Mouse (Mus musculus) spleen, adult 18-20 months (tissue): ENCODE data around the gene Slc36a3.
"Not testable (repeated sequence)": the region's sequence is repeated elsewhere in the genome, so short reads cannot be mapped to it uniquely, and the experiment has no call there.

ENCODE experiments used
- DNase-seq, 2 experiments: peaks; one replicate each; pipeline ENCODE4 v3.0.0; 2022; ENCODE audit warnings: mixed read lengths in 2 of 2

Slc36a3 gene

GRCm38 (mm10) chr11:55141502-55141901, 10.0 kb downstream of the Slc36a3 start:
- no peak for DNase-seq

GRCm38 (mm10) chr11:55137646-55138045, 13.9 kb downstream of the Slc36a3 start:
- DNase-seq = no peak

- peak; percentile 72 to 75 for DNase-seq
These were observed 14.5 kb downstream of the Slc36a3 start for GRCm38 (mm10) chr11:55136770-55137547.

- no peak for DNase-seq
These were observed 16.6 kb downstream of the Slc36a3 start for GRCm38 (mm10) chr11:55134871-55135270.

- DNase-seq = no peak
These were observed 17.1 kb downstream of the Slc36a3 start for GRCm38 (mm10) chr11:55134407-55134806.

GRCm38 (mm10) chr11:55133204-55133603, 18.3 kb downstream of the Slc36a3 start:
- DNase-seq = no peak

- no peak for DNase-seq
These were observed 19.6 kb downstream of the Slc36a3 start for GRCm38 (mm10) chr11:55131946-55132345.

GRCm38 (mm10) chr11:55131077-55131742, 20.3 kb downstream of the Slc36a3 start:
- DNase-seq = peak; percentile 51 to 52

GRCm38 (mm10) chr11:55128411-55128810, 23.1 kb downstream of the Slc36a3 start:
- DNase-seq = no peak

GRCm38 (mm10) chr11:55127937-55128336, 23.6 kb downstream of the Slc36a3 start:
- DNase-seq = no peak

GRCm38 (mm10) chr11:55126663-55127062, 24.8 kb downstream of the Slc36a3 start:
- no peak for DNase-seq

GRCm38 (mm10) chr11:55121430-55121829, 30.1 kb downstream of the Slc36a3 start:
- DNase-seq = no peak

GRCm38 (mm10) chr11:55120821-55121271, 30.7 kb downstream of the Slc36a3 start:
- peak; percentile 38 to 43 for DNase-seq

GRCm38 (mm10) chr11:55120279-55120678, 31.2 kb downstream of the Slc36a3 start:
- no peak for DNase-seq

- no peak for DNase-seq
These were observed 34.5 kb downstream of the Slc36a3 start for GRCm38 (mm10) chr11:55117031-55117430.

- no peak for DNase-seq
These were observed 35.5 kb downstream of the Slc36a3 start for GRCm38 (mm10) chr11:55116004-55116403.

GRCm38 (mm10) chr11:55114291-55114690, 37.2 kb downstream of the Slc36a3 start:
- no peak for DNase-seq

GRCm38 (mm10) chr11:55113861-55114250, 37.7 kb downstream of the Slc36a3 start:
- not testable (repeated sequence) for DNase-seq

- peak; percentile 52 to 53 for DNase-seq
These were observed 38.2 kb downstream of the Slc36a3 start for GRCm38 (mm10) chr11:55113209-55113860.

GRCm38 (mm10) chr11:55110566-55111169, 40.8 kb downstream of the Slc36a3 start:
- DNase-seq = no peak

- no peak for DNase-seq
These were observed 41.8 kb downstream of the Slc36a3 start for GRCm38 (mm10) chr11:55109521-55110300.

- no peak for DNase-seq
These were observed 44.9 kb downstream of the Slc36a3 start for GRCm38 (mm10) chr11:55106636-55107035.
